Mouse (Mus musculus): ENCODE data around the gene Zfp78. TPM values are rescaled to one million over a fixed set of nuclear protein-coding genes. Genes with fewer than 3 reads are reported as not detected.

The Zfp78 gene
- polyA plus RNA-seq (2015; fragmentation: Nextera tagmentation; extraction: Ambion mirVana), result 3.5 and 4.9 TPM in 2 replicates

GRCm38 (mm10) chr7:6363047-6363488 is at the start of gene Zfp78:
Gene Zfp78, plus strand, starts transcription at chr7:6363280.
- Histone ChIP-seq H3K9me3 (no peaks in the 10 kb centered on the region), H3K27me3 (no peaks in the 10 kb centered on the region), H3K4me2 (peak within 1 kb of the TSS; percentile 58), H3K4me1 (replicated peaks) (peaks cover 16% of the 10 kb centered on the region), H3K4me3 (peak within 1 kb of the TSS; percentile 44), H3K36me3 (no peaks in the 10 kb centered on the region), H3K27ac (replicated peaks) (peak within 1 kb of the TSS; percentile 93), H3K9ac (peak within 1 kb of the TSS; percentile 64)
- ATAC-seq (ENCODE audit: low FRiP score, low read depth), result peak; percentile 84
- under 1% methylated on average over 23 of the region's 23 CpGs for WGBS

- peak overlapping the region; percentile 67 for H3K4me3 ChIP-seq
- no peaks in the 10 kb centered on the region for H3K27me3 ChIP-seq
- peaks cover 12% of the 10 kb centered on the region for H3K36me3 ChIP-seq
- no peaks in the 10 kb centered on the region for H3K9me3 ChIP-seq
- peaks cover 11% of the 10 kb centered on the region for H3K4me1 ChIP-seq (replicated peaks)
- H3K9ac ChIP-seq, result peak overlapping the region; percentile 82
- WGBS, result 12% methylated on average over 23 of the region's 23 CpGs
- ATAC-seq (ENCODE audit: low FRiP score, low read depth), result peak; percentile 90
- peak overlapping the region; percentile 93 for H3K27ac ChIP-seq (replicated peaks)
- peak overlapping the region; percentile 72 for H3K4me2 ChIP-seq
These were observed 32.4 kb upstream of the Zfp78 start for GRCm38 (mm10) chr7:6330458-6331232.

GRCm38 (mm10) chr7:6331233-6331956 is 31.7 kb upstream of the Zfp78 start, which contains the start of gene Zfp583:
Gene Zfp583, minus strand, starts transcription at chr7:6331285.
- ATAC-seq (ENCODE audit: low FRiP score, low read depth), result peak; percentile 94
- WGBS, result 5% methylated on average over 30 of the region's 31 CpGs
- Histone ChIP-seq H3K36me3 (peaks cover 11% of the 10 kb centered on the region), H3K27ac (replicated peaks) (peak within 1 kb of the TSS; percentile 93), H3K9me3 (no peaks in the 10 kb centered on the region), H3K27me3 (no peaks in the 10 kb centered on the region), H3K4me2 (peak within 1 kb of the TSS; percentile 72), H3K4me3 (peak within 1 kb of the TSS; percentile 67), H3K9ac (peak within 1 kb of the TSS; percentile 82), H3K4me1 (replicated peaks) (peaks cover 11% of the 10 kb centered on the region)

- H3K27ac ChIP-seq (replicated peaks), result no peak overlapping the region
- no peak overlapping the region for H3K9ac ChIP-seq
- H3K9me3 ChIP-seq, result no peaks in the 10 kb centered on the region
- WGBS, result 84% methylated on average over 5 of the region's 5 CpGs
- H3K4me3 ChIP-seq, result no peak overlapping the region
- H3K36me3 ChIP-seq, result no peaks in the 10 kb centered on the region
- H3K27me3 ChIP-seq, result 0 out of 2 replicates have a peak, but pooled peaks cover 3% of the 10 kb centered on the region
- no peak overlapping the region for H3K4me2 ChIP-seq
- peaks cover 7% of the 10 kb centered on the region for H3K4me1 ChIP-seq (replicated peaks)
- ATAC-seq (ENCODE audit: low FRiP score, low read depth), result no peak
These were observed 23.2 kb upstream of the Zfp78 start for GRCm38 (mm10) chr7:6339865-6340264.

GRCm38 (mm10) chr7:6343501-6344071 is 19.5 kb upstream of the Zfp78 start, which contains the start of gene Gm3854:
Gene Gm3854, plus strand, starts transcription at chr7:6343759.
- Histone ChIP-seq H3K27ac (replicated peaks) (peak within 1 kb of the TSS; percentile 94), H3K4me2 (peak within 1 kb of the TSS; percentile 63), H3K27me3 (no peaks in the 10 kb centered on the region), H3K9me3 (no peaks in the 10 kb centered on the region), H3K9ac (peak within 1 kb of the TSS; percentile 72), H3K4me1 (replicated peaks) (peaks cover 7% of the 10 kb centered on the region), H3K36me3 (no peaks in the 10 kb centered on the region), H3K4me3 (peak within 1 kb of the TSS; percentile 73)
- peak; percentile 94 for ATAC-seq (ENCODE audit: low FRiP score, low read depth)
- under 1% methylated on average over 26 of the region's 26 CpGs for whole genome bisulfite sequencing

GRCm38 (mm10) chr7:6344124-6344523 is 19.0 kb upstream of the Zfp78 start:
- peaks cover 7% of the 10 kb centered on the region for H3K4me1 ChIP-seq (replicated peaks)
- no peaks in the 10 kb centered on the region for H3K27me3 ChIP-seq
- peak overlapping the region; percentile 73 for H3K4me3 ChIP-seq
- H3K9ac ChIP-seq, result peak overlapping the region; percentile 72
- H3K27ac ChIP-seq (replicated peaks), result peak overlapping the region; percentile 94
- no peaks in the 10 kb centered on the region for H3K9me3 ChIP-seq
- 30% methylated on average over 10 of the region's 10 CpGs for WGBS
- no peaks in the 10 kb centered on the region for H3K36me3 ChIP-seq
- peak overlapping the region; percentile 63 for H3K4me2 ChIP-seq
- peak; percentile 19; the same call in 1 of the 2 replicates for ATAC-seq (ENCODE audit: low FRiP score, low read depth)

- H3K4me2 ChIP-seq, result no peak overlapping the region
- peaks cover 17% of the 10 kb centered on the region for H3K36me3 ChIP-seq
- no peaks in the 10 kb centered on the region for H3K4me1 ChIP-seq (replicated peaks)
- ATAC-seq (ENCODE audit: low FRiP score, low read depth), result no peak
- no peak overlapping the region for H3K4me3 ChIP-seq
- no peak overlapping the region for H3K27ac ChIP-seq (replicated peaks)
- H3K9me3 ChIP-seq, result no peaks in the 10 kb centered on the region
- no peak overlapping the region for H3K9ac ChIP-seq
- H3K27me3 ChIP-seq, result no peaks in the 10 kb centered on the region
- WGBS, result 79% methylated on average over 2 of the region's 2 CpGs
These were observed 5.0 kb upstream of the Zfp78 start for GRCm38 (mm10) chr7:6358121-6358520.

- no peak overlapping the region for H3K4me3 ChIP-seq
- no peaks in the 10 kb centered on the region for H3K27me3 ChIP-seq
- peaks cover 8% of the 10 kb centered on the region for H3K36me3 ChIP-seq
- peak overlapping the region; percentile 28; the same call in 1 of the 2 replicates for H3K27ac ChIP-seq (replicated peaks)
- H3K4me1 ChIP-seq (replicated peaks), result peaks cover 6% of the 10 kb centered on the region
- no peaks in the 10 kb centered on the region for H3K9me3 ChIP-seq
- 52% methylated on average over 10 of the region's 10 CpGs for WGBS
- no peak overlapping the region for H3K4me2 ChIP-seq
- H3K9ac ChIP-seq, result no peak overlapping the region
- no peak for ATAC-seq (ENCODE audit: low FRiP score, low read depth)
These were observed 4.0 kb upstream of the Zfp78 start for GRCm38 (mm10) chr7:6358937-6359590.

- no peaks in the 10 kb centered on the region for H3K9me3 ChIP-seq
- H3K27me3 ChIP-seq, result no peaks in the 10 kb centered on the region
- WGBS, result 9% methylated on average over 9 of the region's 9 CpGs
- peaks cover 16% of the 10 kb centered on the region for H3K4me1 ChIP-seq (replicated peaks)
- no peak for ATAC-seq (ENCODE audit: low FRiP score, low read depth)
- H3K4me2 ChIP-seq, result no peak overlapping the region
- no peaks in the 10 kb centered on the region for H3K36me3 ChIP-seq
- no peak overlapping the region for H3K27ac ChIP-seq (replicated peaks)
- H3K4me3 ChIP-seq, result no peak overlapping the region
- no peak overlapping the region for H3K9ac ChIP-seq
These were observed 2.5 kb upstream of the Zfp78 start for GRCm38 (mm10) chr7:6360477-6361060.

GRCm38 (mm10) chr7:6361756-6362155 is 1.3 kb upstream of the Zfp78 start:
- no peaks in the 10 kb centered on the region for H3K9me3 ChIP-seq
- no peak for ATAC-seq (ENCODE audit: low FRiP score, low read depth)
- H3K4me3 ChIP-seq, result peak overlapping the region; percentile 44
- peak overlapping the region; percentile 93 for H3K27ac ChIP-seq (replicated peaks)
- H3K36me3 ChIP-seq, result no peaks in the 10 kb centered on the region
- H3K27me3 ChIP-seq, result no peaks in the 10 kb centered on the region
- peaks cover 16% of the 10 kb centered on the region for H3K4me1 ChIP-seq (replicated peaks)
- WGBS, result 20% methylated on average over 7 of the region's 7 CpGs
- H3K4me2 ChIP-seq, result peak overlapping the region; percentile 58
- peak overlapping the region; percentile 64 for H3K9ac ChIP-seq
